Mouse (Mus musculus): ENCODE data around the gene Slc25a12. TPM values are rescaled to one million over a fixed set of nuclear protein-coding genes. Genes with fewer than 3 reads are reported as not detected.

Gene Slc25a12
- polyA plus RNA-seq, 1 experiment from 2014 or later, result 40.4 TPM

Other genes with a start within 250 kb of the Slc25a12 start
- 0.27 and 0.46 TPM in 2 replicates for gene Cybrd1, start 249.8 kb downstream of the Slc25a12 start, polyA plus RNA-seq (2014; fragmentation: Nextera tagmentation; extraction: Ambion mirVana)
- 187 and 205 TPM in 2 replicates for gene Dync1i2, start 156.0 kb downstream of the Slc25a12 start, polyA plus RNA-seq (2014; fragmentation: Nextera tagmentation; extraction: Ambion mirVana)
- gene Hat1, start 21.2 kb upstream of the Slc25a12 start, polyA plus RNA-seq (2014; fragmentation: Nextera tagmentation; extraction: Ambion mirVana), result 135 and 138 TPM in 2 replicates
- 33.2 and 36.1 TPM in 2 replicates for gene Metap1d, start 85.5 kb upstream of the Slc25a12 start, polyA plus RNA-seq (2014; fragmentation: Nextera tagmentation; extraction: Ambion mirVana)
- gene Dlx1, start 160.4 kb upstream of the Slc25a12 start, polyA plus RNA-seq (2014; fragmentation: Nextera tagmentation; extraction: Ambion mirVana), result 1.2 and 2.5 TPM in 2 replicates
- 2.2 TPM in 2 replicates for gene Dlx2, start 179.0 kb upstream of the Slc25a12 start, polyA plus RNA-seq (2014; fragmentation: Nextera tagmentation; extraction: Ambion mirVana)

Data from neural tube, embryonic 11.5 days (tissue).